Mouse (Mus musculus): ENCODE results near the gene Gpr12. TPM values are rescaled to one million over a fixed set of nuclear protein-coding genes. Genes with fewer than 3 reads are reported as not detected.
"Not testable (repeated sequence)": the region's sequence is repeated elsewhere in the genome, so short reads cannot be mapped to it uniquely, and the experiment has no call there.

Gene Gpr12
- total RNA-seq, 2 experiments from 2014 or later: not detected

DNA sequence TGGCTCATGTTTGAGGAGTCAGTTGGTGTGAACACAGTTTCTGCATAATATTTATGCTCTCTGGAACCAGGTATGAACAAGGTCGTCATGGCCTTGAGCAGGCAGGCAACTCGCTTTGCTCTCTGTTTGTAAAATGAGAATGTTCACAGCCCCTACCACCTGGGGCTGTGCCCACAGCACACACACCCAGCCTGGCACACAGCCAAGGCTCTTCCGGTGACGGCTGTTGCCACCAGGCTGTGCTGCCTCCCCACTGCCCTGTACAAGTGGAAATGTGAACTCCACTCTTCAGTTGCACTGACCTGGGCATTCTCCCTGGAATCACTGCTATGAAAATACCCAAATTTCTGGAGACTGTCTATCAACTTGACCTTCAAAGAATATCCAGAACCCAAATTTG, 5.9 kb upstream of the Gpr12 start:
- ATAC-seq (replicated peaks; ENCODE audit: low FRiP score, poor library complexity, severe bottlenecking): no peak

DNA sequence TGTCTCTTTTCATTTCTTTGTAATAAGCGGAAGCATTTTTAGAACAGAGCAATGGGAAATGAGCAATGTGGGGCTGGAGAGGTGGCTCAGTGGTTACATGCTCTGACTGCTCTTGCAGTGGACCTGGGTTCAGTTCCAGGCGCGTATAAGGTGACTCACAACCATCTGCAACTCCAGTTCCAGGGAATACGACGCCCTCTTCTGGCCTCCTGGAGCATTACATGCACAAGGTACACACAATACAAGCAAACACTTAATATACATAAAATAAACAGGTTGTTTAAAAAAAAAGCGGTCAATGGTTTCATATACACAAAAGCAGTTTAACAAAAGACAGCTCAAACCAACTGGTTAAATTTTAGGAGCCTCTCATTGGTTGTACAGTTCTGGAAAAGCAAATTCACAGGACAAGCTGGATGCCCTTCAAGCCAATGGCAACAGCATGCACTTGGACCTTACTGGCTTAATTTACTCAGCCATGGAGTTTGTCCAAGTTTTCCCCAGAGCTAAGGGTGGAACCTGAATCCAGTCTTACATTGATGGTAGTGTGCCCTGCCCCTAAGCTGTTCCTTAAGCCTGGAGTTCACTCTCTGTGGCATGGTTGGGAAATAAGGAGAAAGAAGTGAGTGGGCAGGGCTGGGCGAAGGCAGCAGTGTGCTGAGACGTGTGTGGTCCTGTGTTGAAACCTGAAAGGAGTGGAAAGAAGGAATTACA, 1.5 kb upstream of the Gpr12 start:
- no peak for ATAC-seq (replicated peaks; ENCODE audit: low FRiP score, poor library complexity, severe bottlenecking)

DNA sequence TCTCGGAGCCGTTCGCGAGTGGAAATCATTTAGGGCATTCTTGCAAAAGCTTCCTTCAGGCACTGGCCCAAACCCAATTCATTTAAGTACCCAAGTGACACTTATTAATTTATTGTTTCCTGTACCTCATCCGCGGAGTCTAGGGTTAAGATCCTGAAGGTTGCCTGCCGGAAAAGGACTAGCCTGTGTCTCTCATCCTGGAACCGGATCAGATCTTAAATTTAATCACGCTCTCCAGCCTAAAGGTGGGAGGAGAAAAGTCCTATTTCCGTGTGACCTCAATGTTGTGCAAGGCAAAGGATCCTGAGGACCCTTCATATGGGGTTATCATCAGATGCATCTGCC, 240 bp upstream of the Gpr12 start:
- no peak for ATAC-seq (replicated peaks; ENCODE audit: low FRiP score, poor library complexity, severe bottlenecking)

DNA sequence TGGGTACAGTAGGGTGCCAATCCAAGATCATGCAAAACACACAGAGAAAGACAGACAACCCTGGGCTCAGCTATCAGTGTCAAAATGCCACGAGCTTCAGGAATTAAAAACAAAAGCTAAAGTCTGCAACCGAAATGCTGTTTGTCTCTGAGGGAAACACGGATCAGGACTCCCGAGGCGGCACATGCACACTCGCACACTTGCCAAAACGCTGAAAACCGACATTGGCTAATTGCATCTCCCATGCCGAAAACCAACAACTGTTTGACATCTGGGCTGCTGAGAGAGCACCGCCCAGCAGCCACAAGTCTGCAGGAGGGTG, 922 bp downstream of the Gpr12 start:
- ATAC-seq (replicated peaks; ENCODE audit: low FRiP score, poor library complexity, severe bottlenecking): no peak

DNA sequence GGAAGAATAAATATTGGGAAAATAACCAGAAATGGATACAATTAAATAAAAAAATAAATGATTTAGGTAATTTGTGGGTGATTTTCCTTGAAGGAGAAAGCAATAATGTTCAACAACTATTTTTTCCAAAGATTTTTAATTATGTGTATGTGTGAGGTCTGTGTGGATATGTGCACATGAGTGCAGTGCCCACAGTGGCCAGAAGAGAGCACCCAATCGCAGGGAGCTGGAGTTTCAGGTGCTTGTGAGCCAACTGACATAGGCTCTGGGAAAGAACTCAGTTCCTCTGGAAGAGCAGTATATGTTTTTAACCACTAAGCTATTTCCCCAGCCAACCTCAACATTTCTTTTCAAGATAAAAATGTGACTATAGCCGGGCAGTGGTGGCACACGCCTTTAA, 8.4 kb downstream of the Gpr12 start:
- ATAC-seq (replicated peaks; ENCODE audit: low FRiP score, poor library complexity, severe bottlenecking): no peak

DNA sequence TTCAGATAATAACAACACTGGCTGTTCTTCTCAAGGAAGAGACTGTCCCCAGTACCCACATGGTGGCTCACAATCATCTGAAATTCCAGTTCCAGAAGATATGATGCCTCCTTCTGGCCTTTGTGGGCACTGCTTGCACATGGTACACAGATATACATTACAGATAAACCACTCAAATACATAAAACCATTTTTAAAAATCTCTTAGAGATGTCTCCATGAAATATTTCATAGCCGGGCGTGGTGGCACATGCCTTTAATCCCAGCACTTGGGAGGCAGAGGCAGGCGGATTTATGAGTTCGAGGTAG, 12.3 kb downstream of the Gpr12 start:
- ATAC-seq (replicated peaks; ENCODE audit: low FRiP score, poor library complexity, severe bottlenecking): not testable (repeated sequence)

DNA sequence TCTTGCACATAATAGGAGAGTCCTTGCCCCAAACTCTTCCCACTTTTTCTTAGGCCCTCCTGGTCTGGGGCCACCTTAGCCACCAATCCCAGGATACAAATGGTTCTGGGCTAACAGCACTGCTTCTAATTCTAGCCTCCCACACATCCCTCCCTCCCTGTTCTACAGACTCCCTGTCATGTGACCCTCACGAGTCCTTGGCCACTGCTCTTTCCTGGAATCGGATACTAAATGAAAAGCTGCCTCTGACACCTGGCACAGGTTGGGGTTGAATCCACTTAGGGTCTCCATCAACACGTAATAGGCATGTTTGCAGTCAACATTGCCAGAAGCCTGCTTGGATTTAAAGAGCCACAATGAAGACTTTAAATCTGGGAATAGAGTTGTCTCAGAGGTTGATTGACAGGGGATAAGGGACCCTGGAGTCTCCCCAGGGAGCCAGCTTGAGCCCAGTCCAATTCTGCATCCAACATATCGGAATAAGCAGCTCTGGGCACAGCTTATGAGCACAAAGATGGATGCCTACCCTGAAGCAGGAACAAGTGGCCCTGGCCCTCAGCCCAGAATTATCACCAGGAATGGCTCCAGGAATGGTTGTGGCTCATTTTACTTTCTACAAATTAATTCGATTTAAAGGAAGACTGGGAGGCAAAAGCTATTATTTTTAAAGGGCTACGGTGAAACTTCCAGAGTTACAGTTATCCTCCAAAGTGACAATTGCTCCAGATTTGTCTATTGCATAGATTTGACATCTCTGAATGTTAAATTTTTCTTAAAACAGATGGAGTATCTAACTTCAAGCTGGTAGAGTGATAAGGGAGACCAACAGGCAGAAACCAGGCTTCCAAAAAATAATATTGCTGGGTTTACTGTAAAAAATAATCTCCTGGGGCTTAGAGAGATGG, 13.0 kb downstream of the Gpr12 start:
- ATAC-seq (replicated peaks; ENCODE audit: low FRiP score, poor library complexity, severe bottlenecking): not testable (repeated sequence)

DNA sequence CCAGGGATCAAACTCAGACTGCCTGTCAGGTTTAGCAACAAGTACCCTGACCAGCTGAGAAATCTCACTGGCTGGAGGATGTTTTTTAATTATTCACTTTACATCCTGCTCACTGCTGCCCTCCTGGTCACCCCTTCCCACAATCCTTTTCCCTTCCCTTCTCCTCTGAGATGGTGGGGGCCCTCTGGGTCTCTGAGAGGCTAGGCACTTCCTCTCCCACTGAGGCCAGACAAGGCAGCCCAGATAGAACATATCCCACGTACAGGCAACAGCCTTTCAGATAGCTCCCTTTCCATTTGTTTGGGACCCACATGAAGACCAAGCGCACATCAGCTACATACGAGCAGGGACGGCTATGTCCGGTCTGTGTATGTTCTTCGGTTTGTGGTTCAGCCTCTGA, 14.9 kb downstream of the Gpr12 start:
- not testable (repeated sequence) for ATAC-seq (replicated peaks; ENCODE audit: low FRiP score, poor library complexity, severe bottlenecking)

DNA sequence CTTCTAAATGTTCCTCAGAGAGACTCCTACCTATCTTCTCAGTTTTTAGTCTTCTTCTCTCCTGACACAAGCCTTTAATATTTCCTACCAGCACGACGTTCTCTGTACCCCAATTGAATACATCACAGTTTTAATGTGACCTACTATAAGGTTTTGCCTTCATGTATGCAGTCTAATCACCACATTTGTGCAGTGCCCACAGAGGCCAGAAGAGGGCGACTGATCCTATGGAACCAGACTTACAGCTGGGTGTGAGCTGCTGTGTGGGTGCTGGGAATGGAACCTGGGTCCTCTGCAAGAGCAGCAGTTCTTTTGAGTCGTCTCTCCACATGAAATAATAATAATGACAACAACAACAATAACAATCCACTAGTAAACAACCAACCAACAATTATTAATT, 18.0 kb downstream of the Gpr12 start:
- ATAC-seq (replicated peaks; ENCODE audit: low FRiP score, poor library complexity, severe bottlenecking): no peak

DNA sequence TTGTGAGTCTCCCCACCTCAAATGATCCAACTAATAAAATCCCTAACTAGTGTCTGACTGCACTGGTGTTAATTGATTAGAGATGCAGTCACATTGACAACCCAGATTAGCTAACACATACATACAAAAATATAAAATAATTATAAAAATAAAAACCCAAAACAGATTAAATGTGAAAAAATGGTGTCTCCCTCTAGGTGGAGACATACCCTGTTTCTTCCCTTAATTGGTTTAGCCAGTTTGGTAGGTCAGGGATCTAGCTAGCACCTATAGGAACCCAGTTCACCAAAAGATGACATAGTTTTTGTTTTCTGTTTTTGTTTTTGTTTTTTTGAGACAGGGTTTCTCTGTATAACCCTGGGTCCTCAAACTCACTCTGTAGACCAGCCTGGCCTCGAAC, 20.8 kb downstream of the Gpr12 start:
- ATAC-seq (replicated peaks; ENCODE audit: low FRiP score, poor library complexity, severe bottlenecking): no peak

DNA sequence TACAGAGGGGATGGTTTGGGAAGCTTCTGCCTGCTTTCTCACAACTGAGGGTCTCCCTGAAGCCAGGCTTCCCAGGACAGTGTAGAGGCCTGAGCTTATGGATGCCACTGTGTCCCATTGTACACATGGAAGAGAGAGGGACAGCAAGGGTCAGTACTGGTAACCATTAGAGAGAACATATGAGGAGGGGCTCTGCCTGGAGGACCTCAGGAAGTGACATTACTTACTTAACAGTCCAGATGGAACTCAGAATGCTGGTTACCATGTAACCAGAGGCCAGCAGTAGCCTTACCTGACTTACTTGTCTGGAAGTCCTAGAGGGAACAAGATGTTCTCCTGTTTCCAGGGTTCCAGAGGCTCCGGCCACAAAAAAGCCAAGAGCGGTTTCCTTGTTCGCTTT, 29.2 kb downstream of the Gpr12 start, which contains the start of gene Gm3415:
Gene Gm3415 (plus strand): TSS at position 301 of the 400 bp plus-strand sequence.
- ATAC-seq (replicated peaks; ENCODE audit: low FRiP score, poor library complexity, severe bottlenecking): not testable (repeated sequence)

DNA sequence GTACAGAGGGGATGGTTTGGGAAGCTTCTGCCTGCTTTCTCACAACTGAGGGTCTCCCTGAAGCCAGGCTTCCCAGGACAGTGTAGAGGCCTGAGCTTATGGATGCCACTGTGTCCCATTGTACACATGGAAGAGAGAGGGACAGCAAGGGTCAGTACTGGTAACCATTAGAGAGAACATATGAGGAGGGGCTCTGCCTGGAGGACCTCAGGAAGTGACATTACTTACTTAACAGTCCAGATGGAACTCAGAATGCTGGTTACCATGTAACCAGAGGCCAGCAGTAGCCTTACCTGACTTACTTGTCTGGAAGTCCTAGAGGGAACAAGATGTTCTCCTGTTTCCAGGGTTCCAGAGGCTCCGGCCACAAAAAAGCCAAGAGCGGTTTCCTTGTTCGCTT, 47.7 kb downstream of the Gpr12 start, which contains the start of gene Gm3409:
Gene Gm3409 (plus strand): TSS at position 301 of the 400 bp plus-strand sequence.
- not testable (repeated sequence) for ATAC-seq (replicated peaks; ENCODE audit: low FRiP score, poor library complexity, severe bottlenecking)

Other genes starting within 250 kb of the Gpr12 start
- gene Wasf3, start 200.3 kb downstream of the Gpr12 start, total RNA-seq (2015; ENCODE audit: low replicate concordance): not detected in 2 replicates
- gene Wasf3, start 200.3 kb downstream of the Gpr12 start, total RNA-seq (2017; ENCODE audit: low replicate concordance): not detected in 2 replicates
- not detected in 2 replicates for gene Gm6408, start 103.3 kb downstream of the Gpr12 start, total RNA-seq (2015; ENCODE audit: low replicate concordance)
- not detected in 2 replicates for gene Gm6408, start 103.3 kb downstream of the Gpr12 start, total RNA-seq (2017; ENCODE audit: low replicate concordance)
- not detected in 2 replicates for gene Gm6370, start 93.9 kb downstream of the Gpr12 start, total RNA-seq (2015; ENCODE audit: low replicate concordance)
- not detected in 2 replicates for gene Gm6370, start 93.9 kb downstream of the Gpr12 start, total RNA-seq (2017; ENCODE audit: low replicate concordance)
- gene 4930449I24Rik, start 82.8 kb downstream of the Gpr12 start, total RNA-seq (2015; ENCODE audit: low replicate concordance): not detected in 2 replicates
- not detected in 2 replicates for gene 4930449I24Rik, start 82.8 kb downstream of the Gpr12 start, total RNA-seq (2017; ENCODE audit: low replicate concordance)
- gene Gm3402, start 71.1 kb downstream of the Gpr12 start, total RNA-seq (2015; ENCODE audit: low replicate concordance): not detected in 2 replicates
- gene Gm3402, start 71.1 kb downstream of the Gpr12 start, total RNA-seq (2017; ENCODE audit: low replicate concordance): not detected in 2 replicates
- gene Gm3404, start 59.4 kb downstream of the Gpr12 start, total RNA-seq (2015; ENCODE audit: low replicate concordance): not detected in 2 replicates
- not detected in 2 replicates for gene Gm3404, start 59.4 kb downstream of the Gpr12 start, total RNA-seq (2017; ENCODE audit: low replicate concordance)
- not detected in 2 replicates for gene Gm3409, start 47.6 kb downstream of the Gpr12 start, total RNA-seq (2015; ENCODE audit: low replicate concordance)
- not detected in 2 replicates for gene Gm3409, start 47.6 kb downstream of the Gpr12 start, total RNA-seq (2017; ENCODE audit: low replicate concordance)
- not detected in 2 replicates for gene Gm3415, start 29.1 kb downstream of the Gpr12 start, total RNA-seq (2015; ENCODE audit: low replicate concordance)
- not detected in 2 replicates for gene Gm3415, start 29.1 kb downstream of the Gpr12 start, total RNA-seq (2017; ENCODE audit: low replicate concordance)
- gene Usp12, start 209.8 kb upstream of the Gpr12 start, total RNA-seq (2015; ENCODE audit: low replicate concordance): 7.9 and 8.6 TPM in 2 replicates
- gene Usp12, start 209.8 kb upstream of the Gpr12 start, total RNA-seq (2017; ENCODE audit: low replicate concordance): 7.1 and 11.2 TPM in 2 replicates
- 373 and 491 TPM in 2 replicates for gene Rpl21, start 247.7 kb upstream of the Gpr12 start, total RNA-seq (2015; ENCODE audit: low replicate concordance)
- gene Rpl21, start 247.7 kb upstream of the Gpr12 start, total RNA-seq (2017; ENCODE audit: low replicate concordance): 439 and 475 TPM in 2 replicates